Mouse (Mus musculus) hindbrain, embryonic 15.5 days (tissue): ENCODE measurements at regions not wholly inside any gene's neighbourhood (a gene's known extent, or its start where the extent isn't known, plus 50 kb on each side); places are given as distances from the start of the nearest gene placed in this dataset.

ENCODE experiments used
- ATAC-seq: fragments of 200-750 bp; cut with Nextera tagmentation; 2 replicates; pipeline ENCODE4 v1.8.0; 2017; ENCODE audit warnings: low read depth, moderate number of reproducible peaks, moderate TSS enrichment; ENCODE audit not compliant: low FRiP score
- H3K27ac ChIP-seq: fragments of 300-500 bp; sonication (generic); replicated peaks from 2 replicates; pipeline ENCODE4 v1.5.1; 2015; ENCODE audit warnings: mild to moderate bottlenecking, inconsistent platforms
- H3K27me3 ChIP-seq: fragments of 300-500 bp; sonication (generic); 2 replicates; pipeline ENCODE4 v1.6.1; 2015; ENCODE audit warnings: control low read depth, inconsistent platforms
- H3K36me3 ChIP-seq: fragments of 300-500 bp; sonication (generic); 2 replicates; pipeline ENCODE4 v1.6.1; 2015; ENCODE audit warnings: control low read depth, inconsistent platforms
- H3K4me1 ChIP-seq: fragments of 300-500 bp; sonication (generic); replicated peaks from 2 replicates; pipeline ENCODE4 v1.6.1; 2015; ENCODE audit warnings: control low read depth, inconsistent platforms
- H3K4me2 ChIP-seq: fragments of 300-500 bp; sonication (generic); 2 replicates; pipeline ENCODE4 v1.6.1; 2015; ENCODE audit warnings: moderate library complexity, mild to moderate bottlenecking, inconsistent platforms
- H3K4me3 ChIP-seq: fragments of 300-500 bp; sonication (generic); 2 replicates; pipeline ENCODE4 v1.5.1; 2015; ENCODE audit warnings: mild to moderate bottlenecking, inconsistent platforms
- H3K9ac ChIP-seq: fragments of 300-500 bp; sonication (generic); 2 replicates; pipeline ENCODE4 v1.6.1; 2015; ENCODE audit warnings: inconsistent platforms
- H3K9me3 ChIP-seq: fragments of 300-500 bp; sonication (generic); 2 replicates; pipeline ENCODE4 v1.6.1; 2016; ENCODE audit warnings: control low read depth, inconsistent platforms
- WGBS: fragments of 180-500 bp; shearing (Covaris S2); methylation state at CpG from one replicate; pipeline ENCODE4 v1.1.7; 2015; 5-methylcytosine and 5-hydroxymethylcytosine counted together

GRCm38 (mm10) chr10:100685748-100686147 is 95.5 kb downstream of the 1700017N19Rik start:
- H3K4me3 ChIP-seq, result no peak overlapping the region
- no peak overlapping the region for H3K9ac ChIP-seq
- 8% methylated on average over 3 of the region's 3 CpGs for WGBS
- H3K9me3 ChIP-seq, result no peaks in the 10 kb centered on the region
- H3K36me3 ChIP-seq, result no peaks in the 10 kb centered on the region
- no peak overlapping the region for H3K27ac ChIP-seq
- no peak overlapping the region for H3K4me2 ChIP-seq
- no peaks in the 10 kb centered on the region for H3K4me1 ChIP-seq
- H3K27me3 ChIP-seq, result no peaks in the 10 kb centered on the region
- peak; percentile 61; the same call in 1 of the 2 replicates for ATAC-seq

- WGBS, result 88% methylated on average over 2 of the region's 2 CpGs
- Histone ChIP-seq H3K27ac (no peak overlapping the region), H3K27me3 (no peaks in the 10 kb centered on the region), H3K9me3 (no peaks in the 10 kb centered on the region), H3K4me3 (no peak overlapping the region), H3K4me1 (no peaks in the 10 kb centered on the region), H3K36me3 (no peaks in the 10 kb centered on the region), H3K9ac (no peak overlapping the region), H3K4me2 (no peak overlapping the region)
- ATAC-seq, result no peak
Measured at GRCm38 (mm10) chr10:100695944-100696343, 105.7 kb downstream of the 1700017N19Rik start.

GRCm38 (mm10) chr10:100699206-100699605 is 108.9 kb downstream of the 1700017N19Rik start:
- Histone ChIP-seq H3K9ac (no peak overlapping the region), H3K4me1 (no peaks in the 10 kb centered on the region), H3K4me3 (no peak overlapping the region), H3K36me3 (no peaks in the 10 kb centered on the region), H3K4me2 (no peak overlapping the region), H3K27me3 (no peaks in the 10 kb centered on the region), H3K27ac (no peak overlapping the region), H3K9me3 (no peaks in the 10 kb centered on the region)
- no peak for ATAC-seq
- WGBS, result 87% methylated on average over 4 of the region's 4 CpGs

GRCm38 (mm10) chr10:100700281-100701205 is 110.3 kb downstream of the 1700017N19Rik start:
- Histone ChIP-seq H3K36me3 (no peaks in the 10 kb centered on the region), H3K27ac (no peak overlapping the region), H3K9ac (no peak overlapping the region), H3K4me1 (no peaks in the 10 kb centered on the region), H3K27me3 (no peaks in the 10 kb centered on the region), H3K4me3 (no peak overlapping the region), H3K4me2 (no peak overlapping the region), H3K9me3 (no peaks in the 10 kb centered on the region)
- 87% methylated on average over 10 of the region's 10 CpGs for WGBS
- no peak for ATAC-seq

- Histone ChIP-seq H3K36me3 (no peaks in the 10 kb centered on the region), H3K9me3 (no peaks in the 10 kb centered on the region), H3K27ac (no peak overlapping the region), H3K27me3 (no peaks in the 10 kb centered on the region), H3K9ac (no peak overlapping the region), H3K4me3 (no peak overlapping the region), H3K4me2 (no peak overlapping the region), H3K4me1 (no peaks in the 10 kb centered on the region)
- ATAC-seq, result no peak
- 92% methylated on average over 6 of the region's 6 CpGs for WGBS
Measured at GRCm38 (mm10) chr10:100701938-100702337, 111.7 kb downstream of the 1700017N19Rik start.

GRCm38 (mm10) chr10:100716084-100716667 is 125.9 kb downstream of the 1700017N19Rik start:
- H3K9me3 ChIP-seq, result no peaks in the 10 kb centered on the region
- no peak overlapping the region for H3K9ac ChIP-seq
- ATAC-seq, result no peak
- WGBS, result 95% methylated on average over 7 of the region's 7 CpGs
- no peak overlapping the region for H3K4me2 ChIP-seq
- H3K27me3 ChIP-seq, result no peaks in the 10 kb centered on the region
- no peaks in the 10 kb centered on the region for H3K36me3 ChIP-seq
- H3K4me1 ChIP-seq, result 0 out of 2 replicates have a peak, but pooled peaks cover 2% of the 10 kb centered on the region
- no peak overlapping the region for H3K4me3 ChIP-seq
- no peak overlapping the region for H3K27ac ChIP-seq

GRCm38 (mm10) chr10:100718574-100718973 is 128.3 kb downstream of the 1700017N19Rik start:
- H3K27me3 ChIP-seq, result no peaks in the 10 kb centered on the region
- 23% methylated on average over 3 of the region's 3 CpGs for WGBS
- no peak overlapping the region for H3K27ac ChIP-seq
- ATAC-seq, result no peak
- H3K9ac ChIP-seq, result no peak overlapping the region
- H3K4me3 ChIP-seq, result no peak overlapping the region
- no peak overlapping the region for H3K4me2 ChIP-seq
- H3K36me3 ChIP-seq, result no peaks in the 10 kb centered on the region
- no peaks in the 10 kb centered on the region for H3K9me3 ChIP-seq
- 0 out of 2 replicates have a peak, but pooled peaks cover 2% of the 10 kb centered on the region for H3K4me1 ChIP-seq

GRCm38 (mm10) chr10:100741269-100741668 is 151.0 kb downstream of the 1700017N19Rik start:
- H3K27me3 ChIP-seq, result no peaks in the 10 kb centered on the region
- no peaks in the 10 kb centered on the region for H3K9me3 ChIP-seq
- no peak overlapping the region for H3K27ac ChIP-seq
- no peaks in the 10 kb centered on the region for H3K4me1 ChIP-seq
- no peak overlapping the region for H3K9ac ChIP-seq
- H3K4me2 ChIP-seq, result no peak overlapping the region
- 60% methylated on average over 8 of the region's 8 CpGs for WGBS
- no peak for ATAC-seq
- no peak overlapping the region for H3K4me3 ChIP-seq
- H3K36me3 ChIP-seq, result no peaks in the 10 kb centered on the region

- H3K4me2 ChIP-seq, result no peak overlapping the region
- H3K27me3 ChIP-seq, result no peaks in the 10 kb centered on the region
- ATAC-seq, result 0 out of 2 replicates have a peak, but pooled peaks have one; percentile 23
- H3K4me3 ChIP-seq, result no peak overlapping the region
- H3K36me3 ChIP-seq, result no peaks in the 10 kb centered on the region
- H3K9ac ChIP-seq, result no peak overlapping the region
- WGBS, result 10% methylated on average over 7 of the region's 7 CpGs
- H3K9me3 ChIP-seq, result no peaks in the 10 kb centered on the region
- H3K27ac ChIP-seq, result no peak overlapping the region
- H3K4me1 ChIP-seq, result no peaks in the 10 kb centered on the region
Measured at GRCm38 (mm10) chr10:100742065-100742464, 151.8 kb downstream of the 1700017N19Rik start.

GRCm38 (mm10) chr10:100746151-100746550 is 155.9 kb downstream of the 1700017N19Rik start:
- Histone ChIP-seq H3K4me3 (no peak overlapping the region), H3K4me2 (no peak overlapping the region), H3K9ac (no peak overlapping the region), H3K27ac (no peak overlapping the region), H3K27me3 (no peaks in the 10 kb centered on the region), H3K4me1 (no peaks in the 10 kb centered on the region), H3K9me3 (no peaks in the 10 kb centered on the region), H3K36me3 (no peaks in the 10 kb centered on the region)
- 46% methylated on average over 7 of the region's 7 CpGs for WGBS
- ATAC-seq, result no peak

- Histone ChIP-seq H3K27ac (no peak overlapping the region), H3K9ac (no peak overlapping the region), H3K36me3 (no peaks in the 10 kb centered on the region), H3K4me2 (no peak overlapping the region), H3K27me3 (no peaks in the 10 kb centered on the region), H3K4me1 (no peaks in the 10 kb centered on the region), H3K4me3 (no peak overlapping the region), H3K9me3 (no peaks in the 10 kb centered on the region)
- no peak for ATAC-seq
- 43% methylated on average over 5 of the region's 5 CpGs for WGBS
Measured at GRCm38 (mm10) chr10:100754957-100755356, 164.7 kb downstream of the 1700017N19Rik start.

GRCm38 (mm10) chr10:100774252-100774651 is 184.0 kb downstream of the 1700017N19Rik start:
- no peak for ATAC-seq
- no peak overlapping the region for H3K9ac ChIP-seq
- no peaks in the 10 kb centered on the region for H3K27me3 ChIP-seq
- no peaks in the 10 kb centered on the region for H3K4me1 ChIP-seq
- no peaks in the 10 kb centered on the region for H3K9me3 ChIP-seq
- no peak overlapping the region for H3K27ac ChIP-seq
- no peaks in the 10 kb centered on the region for H3K36me3 ChIP-seq
- H3K4me2 ChIP-seq, result no peak overlapping the region
- H3K4me3 ChIP-seq, result no peak overlapping the region
